8 mouse cellular contexts compared by ENCODE assay signal in the genomic region with DNA sequence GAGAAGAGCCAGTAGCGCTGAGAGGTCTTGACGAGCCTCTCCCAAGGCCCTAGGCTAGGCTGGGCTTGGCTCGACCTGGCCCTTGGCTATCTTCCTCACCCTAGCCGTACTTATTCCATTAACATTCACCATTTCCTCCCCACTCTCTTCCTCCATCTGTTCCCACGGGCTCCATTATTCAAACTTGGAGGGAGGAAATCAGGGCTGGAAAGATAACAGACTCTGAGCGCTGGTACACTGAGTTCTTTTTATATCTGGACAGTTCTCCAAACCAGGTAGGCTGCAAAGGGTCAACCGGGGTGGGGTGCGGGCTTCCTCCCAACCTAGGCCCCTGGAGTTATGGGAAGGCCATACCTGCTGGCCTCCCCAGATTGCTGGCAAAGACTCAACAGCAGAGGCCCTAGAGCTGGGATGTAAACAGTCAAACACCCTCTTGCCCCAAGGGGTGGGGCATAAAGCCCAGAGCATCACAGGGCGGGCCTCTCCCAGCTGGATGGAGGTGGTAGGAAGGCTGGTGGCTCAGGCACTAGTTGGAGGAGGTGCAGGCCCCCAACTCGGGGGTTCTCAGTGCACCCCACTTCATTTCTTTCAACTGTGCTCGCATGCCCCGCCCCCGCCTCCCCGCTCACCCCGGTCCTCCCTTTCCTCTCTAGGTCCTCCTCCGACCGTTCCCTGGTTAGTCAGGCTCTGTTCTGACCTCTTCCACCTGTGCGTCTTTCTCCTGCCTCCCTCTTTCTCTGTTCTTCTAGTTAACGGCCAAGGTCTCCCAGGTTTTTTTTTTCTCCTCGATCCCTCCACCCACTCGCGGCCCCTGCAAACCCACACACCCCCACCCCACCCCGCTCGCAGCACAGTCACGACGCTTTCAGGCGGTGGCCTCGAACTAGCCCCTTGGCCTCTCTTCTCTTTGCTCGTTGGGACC. TPM values are rescaled to one million over a fixed set of nuclear protein-coding genes. Genes with fewer than 3 reads are reported as not detected.
A peak's percentile ranks its signal among the peaks of the same experiment; 100 is the strongest.
DNase-seq lines count a peak whose midpoint lies in the region; ATAC-seq and TF ChIP-seq lines count a peak whose summit lies in the region.

A gene (plus strand): TSS at position 146 of the 922 bp plus-strand sequence.

- H3K9ac ChIP-seq in heart, embryonic 12.5 days = peak within 1 kb of the TSS; percentile 68

- TF ChIP-seq CTCF in thymus, adult 2 months (IDR thresholded peaks at IDR 0.05; ENCODE audit: borderline replicate concordance, control insufficient read depth, extremely low read depth, insufficient read depth, low read length, poor library complexity) = no peak

- DNase-seq in embryo, embryonic 11 days = peak; percentile 23
- DNase-seq in embryo, embryonic 9.5 days (ENCODE audit: extremely low spot score) = no peak
- peak; percentile 64 for DNase-seq in kidney, postnatal 14 days
- DNase-seq in thymus, adult 2 months = peak; percentile 59
- DNase-seq in frontal cortex, postnatal 25 days (ENCODE audit: low spot score in 2 of 2) = no peak

- peaks cover 50% of the 10 kb centered on the region for H3K4me1 ChIP-seq in heart, embryonic 12.5 days (replicated peaks)
- peaks cover 27% of the 10 kb centered on the region for H3K4me1 ChIP-seq in thymus, adult 2 months (replicated peaks; ENCODE audit: control insufficient read depth, insufficient read depth, low read length)

- H3K4me2 ChIP-seq in heart, embryonic 12.5 days = peak within 1 kb of the TSS; percentile 84

- H3K27me3 ChIP-seq in heart, embryonic 12.5 days (replicated peaks) = no peaks in the 10 kb centered on the region
- H3K27me3 ChIP-seq in thymus, adult 2 months (ENCODE audit: control insufficient read depth, insufficient read depth, low read length) = no peaks in the 10 kb centered on the region

- peak within 1 kb of the TSS; percentile 80 for H3K27ac ChIP-seq in heart, embryonic 12.5 days (ENCODE audit: poor library complexity, severe bottlenecking)
- H3K27ac ChIP-seq in thymus, adult 2 months (ENCODE audit: control insufficient read depth, insufficient read depth, low read length) = peak within 1 kb of the TSS; percentile 1; the same call in 1 of the 2 replicates

- H3K4me3 ChIP-seq in heart, embryonic 12.5 days = peak within 1 kb of the TSS; percentile 47
- peak within 1 kb of the TSS; percentile 52 for H3K4me3 ChIP-seq in thymus, adult 2 months (ENCODE audit: control insufficient read depth, insufficient read depth, low read length)

- TF ChIP-seq POLR2A in thymus, adult 2 months (IDR thresholded peaks at IDR 0.05; ENCODE audit: control insufficient read depth, extremely low read depth, insufficient read depth, low read length, poor library complexity) = no peak

- peak; percentile 27 for ATAC-seq in common myeloid progenitor, adult 5-6 weeks (replicated peaks; ENCODE audit: low read depth, poor library complexity, severe bottlenecking)
- ATAC-seq in heart, embryonic 12.5 days (ENCODE audit: insufficient number of reproducible peaks, low FRiP score) = peak; percentile 49
- ATAC-seq in megakaryocyte, adult 5-6 weeks (ENCODE audit: poor library complexity, severe bottlenecking) = peak; percentile 19; the same call in 1 of the 2 replicates

- no peaks in the 10 kb centered on the region for H3K9me3 ChIP-seq in heart, embryonic 12.5 days (replicated peaks)

- 6% methylated on average over 29 of the region's 29 CpGs for WGBS in heart, embryonic 12.5 days
- 27% methylated on average over 29 of the region's 29 CpGs for WGBS in thymus, adult 2 months

- H3K36me3 ChIP-seq in heart, embryonic 12.5 days = peaks cover 67% of the 10 kb centered on the region
- no peaks in the 10 kb centered on the region for H3K36me3 ChIP-seq in thymus, adult 2 months (ENCODE audit: control insufficient read depth, insufficient read depth, low read length)

RNA-seq across cellular contexts. Expression of the gene that starts here (rescaled TPM):
- total RNA-seq in common myeloid progenitor, adult 5-6 weeks (2017) = 3.4 and 4.2 TPM in 2 replicates
- 6.2 and 7.1 TPM in 2 replicates for polyA plus RNA-seq in heart, embryonic 12.5 days (2016; fragmentation: Nextera tagmentation; extraction: Ambion mirVana)
- 18.3 and 18.4 TPM in 2 replicates for total RNA-seq in megakaryocyte, adult 5-6 weeks (2015)
- 27.0 and 34.3 TPM in 2 replicates for total RNA-seq in megakaryocyte, adult 5-6 weeks (2017)
- polyA plus RNA-seq in thymus, adult 2 months (2012; rRNA removed) = 28.7 and 32.8 TPM in 2 replicates

Comparison
In these comparisons a context has a peak if more than half of its experiments do, and no peak if none do; other contexts are left out.
1. DNase-seq: peak in embryo, embryonic 11 days (single experiment), kidney, postnatal 14 days (single experiment) and thymus, adult 2 months (single experiment); none in embryo, embryonic 9.5 days (single experiment) and frontal cortex, postnatal 25 days (0 of 2).
2. Peak in every context shown above with its lines, with median percentiles within 50 percentile points of each other: ATAC-seq.